Mouse (Mus musculus) induced T-regulatory cell, adult 2 months (primary cell): ENCODE measurements at regions not wholly inside any gene's neighbourhood (a gene's known extent, or its start where the extent isn't known, plus 50 kb on each side); places are given as distances from the start of the nearest gene placed in this dataset.

Experiments
- DNase-seq: peaks from one replicate; pipeline ENCODE4 v3.0.0-alpha.2; 2012; ENCODE audit warnings: low read depth

GRCm38 (mm10) chr3:54443791-54444190 lies 82.9 kb downstream of the Postn start:
- no peak for DNase-seq

- DNase-seq = no peak
These were observed 86.0 kb downstream of the Postn start for GRCm38 (mm10) chr3:54446889-54447288.

- no peak for DNase-seq
These were observed 96.5 kb downstream of the Postn start for GRCm38 (mm10) chr3:54457416-54457815.

GRCm38 (mm10) chr3:54461366-54461765 lies 100.5 kb downstream of the Postn start:
- no peak for DNase-seq

GRCm38 (mm10) chr3:54466097-54466496 lies 105.2 kb downstream of the Postn start:
- DNase-seq = no peak

GRCm38 (mm10) chr3:54474209-54474608 lies 113.3 kb downstream of the Postn start:
- no peak for DNase-seq

- no peak for DNase-seq
These were observed 115.0 kb downstream of the Postn start for GRCm38 (mm10) chr3:54475879-54476278.

GRCm38 (mm10) chr3:54477986-54478385 lies 117.1 kb downstream of the Postn start:
- no peak for DNase-seq

- no peak for DNase-seq
These were observed 119.3 kb downstream of the Postn start for GRCm38 (mm10) chr3:54480251-54480650.

GRCm38 (mm10) chr3:54487346-54487745 lies 126.4 kb downstream of the Postn start:
- no peak for DNase-seq

- DNase-seq = peak; percentile 1
These were observed 126.9 kb downstream of the Postn start for GRCm38 (mm10) chr3:54487844-54488243.

GRCm38 (mm10) chr3:54490249-54490900 lies 129.5 kb downstream of the Postn start:
- no peak for DNase-seq

GRCm38 (mm10) chr3:54493567-54493966 lies 132.7 kb downstream of the Postn start:
- no peak for DNase-seq

- no peak for DNase-seq
These were observed 144.1 kb downstream of the Postn start for GRCm38 (mm10) chr3:54504997-54505396.

GRCm38 (mm10) chr3:54507575-54507974 lies 146.7 kb downstream of the Postn start:
- DNase-seq = no peak

GRCm38 (mm10) chr3:54508906-54509305 lies 148.0 kb downstream of the Postn start:
- DNase-seq = no peak

GRCm38 (mm10) chr3:54517251-54517650 lies 156.3 kb downstream of the Postn start:
- no peak for DNase-seq

- no peak for DNase-seq
These were observed 161.8 kb downstream of the Postn start for GRCm38 (mm10) chr3:54522716-54523115.

GRCm38 (mm10) chr3:54526618-54527017 lies 165.7 kb downstream of the Postn start:
- no peak for DNase-seq

- DNase-seq = peak; percentile 15
These were observed 164.3 kb upstream of the Supt20 start for GRCm38 (mm10) chr3:54528292-54528691.

- DNase-seq = no peak
These were observed 162.4 kb upstream of the Supt20 start for GRCm38 (mm10) chr3:54530251-54530650.

- DNase-seq = no peak
These were observed 157.2 kb upstream of the Supt20 start for GRCm38 (mm10) chr3:54535361-54535760.

GRCm38 (mm10) chr3:54538055-54538454 lies 154.6 kb upstream of the Supt20 start:
- no peak for DNase-seq

GRCm38 (mm10) chr3:54540540-54541080 lies 152.0 kb upstream of the Supt20 start:
- DNase-seq = no peak
